Mouse (Mus musculus) midbrain, embryonic 11.5 days (tissue): ENCODE results near the gene Cdc42se1. TPM values are rescaled to one million over a fixed set of nuclear protein-coding genes. Genes with fewer than 3 reads are reported as not detected.

Experiments used
- ATAC-seq: fragments of 200-750 bp; cut with Nextera tagmentation; 2 replicates; pipeline ENCODE4 v1.8.0; 2017; ENCODE audit warnings: moderate TSS enrichment, moderate library complexity; ENCODE audit not compliant: low FRiP score
- DNase-seq: peaks from one replicate; pipeline ENCODE4 v3.0.0; 2015; ENCODE audit warnings: low spot score; ENCODE audit errors: missing footprints
- H3K27ac ChIP-seq: fragments of 300-500 bp; sonication (generic); 2 replicates; pipeline ENCODE4 v1.5.1; 2014; ENCODE audit warnings: low read depth, low read length
- H3K27me3 ChIP-seq: fragments of 300-500 bp; sonication (generic); 2 replicates; pipeline ENCODE4 v1.6.1; 2014; ENCODE audit warnings: mild to moderate bottlenecking, low read length, moderate library complexity, mixed read lengths; ENCODE audit not compliant: control insufficient read depth, insufficient read depth
- H3K36me3 ChIP-seq: fragments of 300-500 bp; sonication (generic); 2 replicates; pipeline ENCODE4 v1.6.1; 2014; ENCODE audit warnings: mild to moderate bottlenecking, low read length, moderate library complexity, mixed read lengths; ENCODE audit not compliant: control insufficient read depth, insufficient read depth
- H3K4me1 ChIP-seq: fragments of 300-500 bp; sonication (generic); 2 replicates; pipeline ENCODE4 v1.6.1; 2014; ENCODE audit warnings: low read length; ENCODE audit not compliant: control insufficient read depth, insufficient read depth
- H3K4me2 ChIP-seq: fragments of 300-500 bp; sonication (generic); 2 replicates; pipeline ENCODE4 v1.6.1; 2014; ENCODE audit warnings: mild to moderate bottlenecking, moderate library complexity
- H3K4me3 ChIP-seq: fragments of 300-500 bp; sonication (generic); 2 replicates; pipeline ENCODE4 v1.5.1; 2014; ENCODE audit warnings: low read depth, low read length
- H3K9ac ChIP-seq: fragments of 300-500 bp; sonication (generic); 2 replicates; pipeline ENCODE4 v1.6.1; 2014; ENCODE audit warnings: low read length
- H3K9me3 ChIP-seq: fragments of 300-500 bp; sonication (generic); 2 replicates; pipeline ENCODE4 v1.6.1; 2016; ENCODE audit warnings: low read length; ENCODE audit not compliant: control insufficient read depth
- WGBS: fragments of 180-500 bp; shearing (Covaris S2); extraction: QIAGEN DNeasy Blood & Tissue Kit; methylation state at CpG from one replicate; pipeline ENCODE4 v1.1.7; 2014; 5-methylcytosine and 5-hydroxymethylcytosine counted together
- polyA plus RNA-seq: library from polyadenylated mRNA; unstranded; fragments of >200 nt; fragmentation: Nextera tagmentation; extraction: Ambion mirVana; gene quantifications from 2 replicates; pipeline ENCODE4 v1.2.1, GENCODE M21; 2014

Gene Cdc42se1
- polyA plus RNA-seq, 1 experiment from 2014 or later, result 106 TPM

- peaks cover 10% of the 10 kb centered on the region for H3K36me3 ChIP-seq
- WGBS, result under 1% methylated on average over 56 of the region's 56 CpGs
- ATAC-seq, result peak; percentile 94
These were observed 11.0 kb upstream of the Cdc42se1 start, which contains the start of gene Gabpb2 for GRCm38 (mm10) chr3:95217255-95218134. Gabpb2 (minus strand) TSS chr3:95217916.

GRCm38 (mm10) chr3:95218466-95219137 is 9.9 kb upstream of the Cdc42se1 start:
- Histone ChIP-seq H3K4me1 (peaks cover 7% of the 10 kb centered on the region), H3K27ac (no peak overlapping the region; the same call in 1 of the 2 replicates), H3K4me2 (peak overlapping the region; percentile 60), H3K36me3 (peaks cover 14% of the 10 kb centered on the region), H3K27me3 (no peaks in the 10 kb centered on the region), H3K9me3 (no peaks in the 10 kb centered on the region), H3K4me3 (peak overlapping the region; percentile 82), H3K9ac (no peak overlapping the region; the same call in 1 of the 2 replicates)
- peak; percentile 79 for DNase-seq
- ATAC-seq, result no peak
- WGBS, result 80% methylated on average over 6 of the region's 6 CpGs

More at GRCm38 (mm10) chr3:95217255-95218134, 11.0 kb upstream of the Cdc42se1 start, which contains the start of gene Gabpb2:
- Histone ChIP-seq H3K4me3 (peak within 1 kb of the TSS; percentile 82), H3K9me3 (no peaks in the 10 kb centered on the region), H3K27me3 (no peaks in the 10 kb centered on the region), H3K4me2 (peak within 1 kb of the TSS; percentile 60), H3K9ac (peak within 1 kb of the TSS; percentile 97), H3K27ac (peak within 1 kb of the TSS; percentile 96), H3K4me1 (peaks cover 7% of the 10 kb centered on the region)
- peak; percentile 99 for DNase-seq

- H3K4me1 ChIP-seq, result peaks cover 6% of the 10 kb centered on the region; the same call in 1 of the 2 replicates
- H3K9me3 ChIP-seq, result no peaks in the 10 kb centered on the region
- H3K4me2 ChIP-seq, result no peak overlapping the region
- WGBS, result 100% methylated on average over 2 of the region's 2 CpGs
- no peaks in the 10 kb centered on the region for H3K27me3 ChIP-seq
- H3K36me3 ChIP-seq, result peaks cover 23% of the 10 kb centered on the region
- H3K4me3 ChIP-seq, result no peak overlapping the region
- DNase-seq (no peak), ATAC-seq (no peak)
- no peak overlapping the region for H3K27ac ChIP-seq
- H3K9ac ChIP-seq, result no peak overlapping the region
These were observed 5.5 kb upstream of the Cdc42se1 start for GRCm38 (mm10) chr3:95223041-95223440.

DNA sequence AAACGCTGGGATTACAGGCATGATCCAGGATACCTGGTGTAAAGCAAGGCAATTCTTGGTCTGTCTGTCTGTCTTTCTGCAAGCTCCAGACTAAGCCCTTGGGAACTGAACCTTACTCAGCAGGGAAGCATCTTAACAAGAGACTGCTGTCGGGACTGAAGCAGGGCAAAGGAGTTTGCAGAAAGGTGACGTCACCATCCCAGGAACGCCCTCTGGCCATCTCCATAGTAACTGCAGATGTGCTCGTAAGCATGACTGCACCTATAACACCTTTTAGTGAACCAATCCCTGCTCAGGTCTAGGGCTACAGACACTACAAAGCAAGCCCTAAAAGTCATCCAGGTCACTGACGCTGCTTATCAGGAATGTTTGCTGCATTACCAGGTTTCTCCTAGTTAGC is 4.2 kb upstream of the Cdc42se1 start:
- H3K4me3 ChIP-seq, result no peak overlapping the region
- H3K27me3 ChIP-seq, result no peaks in the 10 kb centered on the region
- no peak for ATAC-seq
- peaks cover 6% of the 10 kb centered on the region; the same call in 1 of the 2 replicates for H3K4me1 ChIP-seq
- no peak for DNase-seq
- no peaks in the 10 kb centered on the region for H3K9me3 ChIP-seq
- no peak overlapping the region for H3K27ac ChIP-seq
- H3K36me3 ChIP-seq, result peaks cover 20% of the 10 kb centered on the region
- no peak overlapping the region for H3K9ac ChIP-seq
- WGBS, result 25% methylated on average over 6 of the region's 6 CpGs
- H3K4me2 ChIP-seq, result no peak overlapping the region

DNA sequence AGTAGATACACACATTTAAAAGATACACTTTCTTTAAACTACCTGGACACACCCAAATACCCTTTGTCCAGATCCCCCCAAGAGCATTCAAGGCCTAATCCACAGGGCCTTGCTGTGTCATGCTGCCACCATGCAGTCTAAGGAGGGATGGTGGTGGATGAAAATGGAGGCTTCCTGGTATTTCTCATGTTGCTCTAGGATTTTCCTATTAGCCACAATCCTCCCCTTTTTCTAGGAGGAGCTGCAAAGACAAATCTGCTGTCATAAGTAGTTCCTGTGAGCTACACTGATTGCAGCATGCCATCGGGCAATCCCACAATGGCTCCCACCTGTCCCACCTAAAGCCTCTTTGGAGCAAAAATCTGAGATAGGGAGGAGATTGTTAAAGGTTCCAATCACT is 1.3 kb upstream of the Cdc42se1 start:
- Histone ChIP-seq H3K36me3 (peaks cover 18% of the 10 kb centered on the region), H3K4me3 (peak overlapping the region; percentile 72), H3K9ac (peak overlapping the region; percentile 80), H3K27me3 (no peaks in the 10 kb centered on the region), H3K4me2 (peak overlapping the region; percentile 96), H3K27ac (peak overlapping the region; percentile 79), H3K4me1 (peaks cover 23% of the 10 kb centered on the region), H3K9me3 (no peaks in the 10 kb centered on the region)
- ATAC-seq (no peak), DNase-seq (peak; percentile 86)
- WGBS, result 13% methylated on average over 1 of the region's 1 CpGs

- no peak for ATAC-seq
- peak overlapping the region; percentile 80 for H3K9ac ChIP-seq
- under 1% methylated on average over 43 of the region's 43 CpGs for WGBS
These were observed 605 bp downstream of the Cdc42se1 start for GRCm38 (mm10) chr3:95228894-95229780.

GRCm38 (mm10) chr3:95229781-95230494 is 1.4 kb downstream of the Cdc42se1 start:
- peaks cover 23% of the 10 kb centered on the region for H3K4me1 ChIP-seq
- H3K36me3 ChIP-seq, result peaks cover 32% of the 10 kb centered on the region
- WGBS, result under 1% methylated on average over 13 of the region's 13 CpGs

More at GRCm38 (mm10) chr3:95228894-95229780, 605 bp downstream of the Cdc42se1 start:
- DNase-seq, result peak; percentile 96
- peak overlapping the region; percentile 72 for H3K4me3 ChIP-seq
- peaks cover 23% of the 10 kb centered on the region for H3K4me1 ChIP-seq
- H3K27me3 ChIP-seq, result no peaks in the 10 kb centered on the region
- peak overlapping the region; percentile 79 for H3K27ac ChIP-seq
- H3K36me3 ChIP-seq, result peaks cover 26% of the 10 kb centered on the region
- H3K4me2 ChIP-seq, result peak overlapping the region; percentile 96
- no peaks in the 10 kb centered on the region for H3K9me3 ChIP-seq

More at GRCm38 (mm10) chr3:95229781-95230494, 1.4 kb downstream of the Cdc42se1 start:
- Histone ChIP-seq H3K27me3 (no peaks in the 10 kb centered on the region), H3K27ac (peak overlapping the region; percentile 79), H3K9me3 (no peaks in the 10 kb centered on the region), H3K9ac (peak overlapping the region; percentile 80), H3K4me2 (peak overlapping the region; percentile 96), H3K4me3 (peak overlapping the region; percentile 72)
- DNase-seq (peak; percentile 96), ATAC-seq (peak; percentile 31)
